Mouse (Mus musculus) left cerebral cortex, adult 2 months (tissue): ENCODE measurements around the gene Unc79. TPM values are rescaled to one million over a fixed set of nuclear protein-coding genes. Genes with fewer than 3 reads are reported as not detected.
A peak's percentile ranks its signal among the peaks of the same experiment; 100 is the strongest.

Source experiments
- DNase-seq, 2 experiments: peaks; one replicate each; pipeline ENCODE4 v3.0.0; 2021 to 2022; ENCODE audit warnings: low spot score in 2 of 2, mixed read lengths in 1 of 2; ENCODE audit errors: extremely low spot score in 1 of 2
- H3K27ac ChIP-seq: fragments of 200-600 bp; 2 replicates; pipeline ENCODE4 v1.8.1; 2022
- H3K4me3 ChIP-seq: fragments of 200-600 bp; 2 replicates; pipeline ENCODE4 v1.8.1; 2022
- CTCF ChIP-seq: fragments of 200-600 bp; IDR thresholded peaks from 2 replicates; pipeline ENCODE4 v1.8.1; 2022; ENCODE audit warnings: antibody characterized with exemption, mild to moderate bottlenecking, moderate library complexity
- intact Hi-C: fragments of 180-260 bp; cut with DNase I; formaldehyde crosslinking; loops from one replicate; pipeline ENCODE4 v1.15.1; 2025
- long read RNA-seq, 2 experiments: library from polyadenylated mRNA; stranded (forward); transcript quantifications; one replicate each; pipeline ENCODE4 v2.0.0; 2021; ENCODE audit warnings: borderline mapping rate in 2 of 2
- total RNA-seq, 2 experiments: library from RNA; stranded (reverse); gene quantifications; 2 replicates each; pipeline ENCODE4 v1.2.3; 2021

Gene Unc79
- total RNA-seq = 10 to 100 TPM; 60.8 to 66.7 TPM
- long read RNA-seq, experiment 1, partial matches to known transcripts = 8 of 15 reads
- long read RNA-seq, experiment 1, other reads (novel, unspliced or antisense) = 7 of 15 reads
- long read RNA-seq, experiment 2, partial matches to known transcripts = 3 of 10 reads
- long read RNA-seq, experiment 2, other reads (novel, unspliced or antisense) = 7 of 10 reads

DNA sequence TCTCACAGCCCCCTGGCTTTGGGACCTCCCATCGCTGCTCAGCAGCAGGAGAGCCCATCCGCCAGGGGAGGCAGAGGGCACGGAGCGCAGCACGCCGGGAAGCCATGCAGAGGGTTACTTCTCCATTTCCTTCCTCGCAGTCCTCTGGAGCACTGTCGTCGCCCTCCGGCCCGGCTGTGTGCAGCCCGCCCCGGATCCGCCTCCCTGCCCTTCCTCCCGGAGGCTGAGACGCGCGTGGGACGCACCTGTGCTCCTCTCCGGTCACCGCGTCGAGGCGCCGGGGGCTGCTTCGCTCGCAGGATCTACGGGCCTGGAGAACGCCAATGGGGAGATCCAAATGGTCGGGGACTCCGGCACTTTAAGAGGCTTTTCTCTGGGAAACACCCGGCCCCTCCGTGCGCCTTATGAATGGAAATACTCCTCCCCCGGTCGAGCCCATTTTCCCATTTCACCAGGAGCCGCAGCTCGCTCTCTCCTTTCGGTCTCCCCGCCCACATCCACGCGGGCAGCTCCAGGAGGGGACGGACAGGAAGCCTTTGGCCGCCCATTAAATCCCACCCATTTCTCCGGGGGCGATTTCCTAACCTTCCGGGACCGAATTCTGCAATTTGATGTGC lies at the start of gene Unc79:
Gene Unc79, plus strand, starts transcription at position 82 of the 617 bp plus-strand sequence.
- intact Hi-C loops = loop anchor here (1.0 to 5.0 kb wide), 2 partner anchors 71 to 113 kb away; partner anchors contain the start of gene Btbd7
- DNase-seq = peak; percentile 84 to 85
- Histone ChIP-seq H3K27ac (peak within 1 kb of the TSS; percentile 95), H3K4me3 (peak within 1 kb of the TSS; percentile 68)
- TF ChIP-seq CTCF = peak; percentile 43

DNA sequence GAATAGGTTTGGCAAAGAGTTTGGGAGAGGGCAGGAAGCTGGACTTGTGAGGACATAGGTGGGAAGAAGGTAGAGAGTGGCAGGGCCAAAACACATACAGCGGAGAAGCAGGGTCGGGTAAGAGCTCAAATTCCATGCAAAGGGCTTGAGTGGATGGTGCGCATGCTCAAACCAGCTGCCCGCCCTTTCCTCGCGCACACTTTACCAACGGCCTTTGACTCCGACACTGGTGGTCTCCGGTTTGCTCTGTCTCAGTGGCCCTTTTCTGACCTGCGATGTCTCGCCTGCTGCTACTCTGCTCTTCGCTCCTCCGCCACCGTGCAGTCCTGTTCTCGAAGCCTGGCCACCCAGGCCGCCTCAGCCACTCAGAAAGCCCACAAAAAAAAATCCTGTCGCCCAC lies 49.6 kb upstream of the Unc79 start, which contains the start of gene Cox8c:
Gene Cox8c, plus strand, starts transcription at position 226 of the 400 bp plus-strand sequence.
- TF ChIP-seq CTCF = no peak
- no peak for DNase-seq
- Histone ChIP-seq H3K4me3 (no peak within 1 kb of the TSS), H3K27ac (no peak within 1 kb of the TSS)
- intact Hi-C loops = no loop called here

DNA sequence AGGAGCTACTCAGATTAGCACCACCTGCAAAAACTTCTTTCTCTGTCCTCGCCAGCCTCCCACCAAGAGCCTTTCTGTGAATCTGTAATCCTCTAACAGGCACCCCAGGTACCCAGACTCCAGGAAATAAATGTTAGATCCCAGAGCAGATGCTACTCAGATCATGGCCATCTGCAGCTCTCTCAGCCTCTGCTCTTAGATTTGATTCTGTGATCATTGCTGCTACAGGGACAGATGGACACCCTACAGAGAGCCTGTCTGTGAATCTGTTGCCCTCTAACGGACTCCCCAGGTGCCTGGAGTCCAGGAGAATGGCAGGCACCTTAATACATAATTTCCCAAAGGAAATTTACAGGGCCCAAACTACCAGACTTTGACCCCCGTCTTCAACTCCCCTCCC lies 40.5 kb upstream of the Unc79 start:
- TF ChIP-seq CTCF = no peak
- no peak for DNase-seq
- H3K4me3 ChIP-seq = no peak overlapping the region
- no peak overlapping the region for H3K27ac ChIP-seq
- intact Hi-C loops = no loop called here

DNA sequence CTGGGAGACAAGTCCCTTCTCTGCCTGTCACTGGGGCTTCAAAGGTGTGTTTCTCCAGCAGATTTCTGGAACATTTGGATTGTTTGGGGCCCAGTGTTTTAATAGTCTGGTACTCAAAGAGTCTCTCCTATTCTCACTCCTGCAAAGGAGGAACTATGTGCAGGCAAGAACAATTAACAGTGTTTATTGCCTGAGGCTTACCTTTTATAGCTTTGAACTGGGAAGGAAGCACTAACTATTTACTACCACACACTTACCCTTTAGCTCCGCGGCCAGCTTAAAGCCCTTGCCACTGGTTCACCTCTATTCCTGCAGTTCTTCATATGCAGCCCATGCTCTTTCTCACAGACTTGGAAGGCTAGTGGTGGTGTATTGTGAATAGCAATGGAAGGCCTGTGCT lies 32.6 kb upstream of the Unc79 start:
- no peak overlapping the region for H3K27ac ChIP-seq
- no peak for DNase-seq
- intact Hi-C loops = no loop called here
- no peak overlapping the region for H3K4me3 ChIP-seq
- TF ChIP-seq CTCF = no peak

DNA sequence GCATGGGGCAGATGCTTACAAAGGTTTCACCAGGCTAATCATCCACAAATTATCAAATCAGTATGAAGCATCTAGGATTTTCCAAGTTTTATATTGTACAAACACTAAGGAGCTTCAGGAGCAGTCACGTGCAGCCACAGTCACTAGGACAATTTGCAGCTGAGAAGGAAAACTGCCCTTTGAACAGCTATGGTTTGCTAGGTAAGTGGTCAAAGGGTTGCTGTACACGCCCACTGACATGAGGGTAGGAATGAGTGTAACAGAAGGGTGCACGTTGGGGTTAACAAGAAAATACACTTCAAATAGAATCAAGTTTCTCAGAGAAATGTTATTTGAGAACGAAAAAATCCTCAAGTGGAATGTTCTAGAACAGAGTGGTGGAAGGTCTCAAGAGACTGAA lies 18.9 kb upstream of the Unc79 start:
- DNase-seq = no peak
- intact Hi-C loops = no loop called here
- Histone ChIP-seq H3K27ac (no peak overlapping the region), H3K4me3 (no peak overlapping the region)
- no peak for TF ChIP-seq CTCF

DNA sequence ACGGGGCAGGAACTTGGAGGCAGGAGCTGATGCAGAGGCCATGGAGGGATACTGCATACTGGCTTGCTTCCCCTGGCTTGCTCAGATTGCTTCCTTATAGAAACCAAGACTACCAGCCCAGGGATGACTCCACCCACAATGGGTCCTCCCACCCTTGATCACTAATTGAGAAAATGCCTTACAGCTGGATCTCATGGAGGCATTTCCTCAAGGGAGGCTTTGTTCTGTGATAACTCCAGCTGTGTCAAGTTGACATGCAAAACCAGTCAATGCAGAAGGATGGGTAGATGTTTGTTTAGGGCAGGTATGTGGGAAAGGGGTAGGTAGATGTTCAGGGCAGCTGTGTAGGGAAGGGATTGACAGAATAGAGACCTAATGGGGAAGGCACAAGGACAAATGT lies 18.3 kb upstream of the Unc79 start:
- Histone ChIP-seq H3K4me3 (no peak overlapping the region), H3K27ac (no peak overlapping the region)
- intact Hi-C loops = no loop called here
- TF ChIP-seq CTCF = no peak
- DNase-seq = no peak

DNA sequence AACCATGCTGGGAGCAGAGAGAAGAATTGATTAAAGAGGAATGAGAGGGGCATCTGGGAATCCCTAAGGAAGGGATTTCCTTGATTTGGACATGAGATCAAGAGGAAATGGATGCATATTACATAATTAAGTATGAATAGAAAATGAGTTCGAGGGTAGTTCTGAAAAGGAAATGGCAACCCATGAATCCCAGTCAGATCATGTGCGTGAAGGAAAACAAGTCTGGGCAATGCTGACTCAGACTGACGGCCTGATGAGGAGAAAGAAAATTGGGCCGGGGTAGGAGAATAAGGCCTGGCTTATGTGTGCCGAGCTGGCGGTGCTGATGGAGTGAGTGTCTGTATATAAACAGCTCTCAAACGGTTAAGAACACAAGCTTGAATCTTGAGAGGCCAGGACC lies 17.9 kb upstream of the Unc79 start:
- no peak for DNase-seq
- Histone ChIP-seq H3K4me3 (no peak overlapping the region), H3K27ac (no peak overlapping the region)
- TF ChIP-seq CTCF = no peak
- intact Hi-C loops = no loop called here

DNA sequence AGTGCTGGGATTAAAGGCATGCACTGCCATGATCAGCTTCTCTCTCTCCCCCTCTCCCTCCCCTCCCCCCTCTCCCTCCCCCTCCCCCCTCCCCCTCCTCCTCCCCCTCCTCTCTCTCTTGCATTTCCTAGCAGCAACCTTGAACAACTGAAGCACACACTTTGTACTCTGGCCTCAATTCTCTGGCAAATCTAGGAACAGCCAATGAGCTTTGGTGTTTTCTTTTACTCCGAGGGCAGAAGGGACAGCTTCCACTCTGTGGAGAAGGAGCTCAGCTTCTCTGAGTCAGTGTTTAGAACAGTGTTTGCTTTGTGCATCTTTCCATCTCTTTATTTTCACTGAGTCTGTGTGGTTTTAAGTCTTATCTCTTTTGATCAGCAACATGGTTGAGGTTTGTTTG lies 12.8 kb upstream of the Unc79 start:
- no peak for TF ChIP-seq CTCF
- Histone ChIP-seq H3K27ac (no peak overlapping the region), H3K4me3 (no peak overlapping the region)
- no peak for DNase-seq
- intact Hi-C loops = no loop called here

DNA sequence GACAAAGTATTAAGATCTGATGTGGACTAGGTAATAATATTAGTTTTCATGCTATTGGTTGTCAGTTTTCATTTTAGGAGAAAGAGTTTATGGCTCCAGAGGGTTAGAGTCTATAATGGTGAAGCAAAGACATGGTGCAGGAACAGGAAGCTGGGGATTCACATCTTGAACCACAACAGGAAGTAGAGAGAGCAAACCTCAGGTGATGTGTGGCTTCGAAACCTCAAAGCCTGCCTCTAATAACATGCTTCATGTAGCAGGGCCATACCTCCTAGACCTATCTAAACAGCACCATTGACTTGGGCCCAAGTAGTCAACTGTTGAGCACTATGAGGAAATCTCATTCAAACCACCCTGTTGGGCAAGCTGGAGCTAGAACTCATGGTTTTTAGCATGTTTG lies 3.1 kb upstream of the Unc79 start:
- no peak for DNase-seq
- Histone ChIP-seq H3K27ac (no peak overlapping the region), H3K4me3 (no peak overlapping the region)
- intact Hi-C loops = loop anchor here (5.0 kb wide), 1 partner anchor 117 kb away; no protein-coding TSS in a partner anchor
- TF ChIP-seq CTCF = no peak

DNA sequence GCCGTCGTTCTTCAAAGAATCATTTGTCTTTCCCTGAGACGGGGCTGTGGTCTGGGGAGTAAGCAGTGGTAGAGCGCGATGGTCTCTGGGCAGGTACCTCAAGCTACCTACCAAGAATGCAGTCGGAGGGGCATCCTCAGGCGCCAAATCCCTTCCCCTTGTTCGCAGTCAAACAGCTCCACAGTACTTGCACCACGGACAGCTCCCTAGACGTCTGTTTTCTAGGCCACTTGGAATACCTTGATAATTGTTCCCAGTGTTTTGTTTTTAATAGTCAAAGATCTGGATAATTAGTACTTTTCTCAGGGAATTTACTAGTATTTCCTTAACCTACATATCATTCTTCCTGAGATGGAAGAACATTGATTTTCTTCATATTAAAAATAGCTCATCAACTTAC lies 833 bp upstream of the Unc79 start:
- Histone ChIP-seq H3K4me3 (no peak overlapping the region; the same call in 1 of the 2 replicates), H3K27ac (no peak overlapping the region)
- no peak for DNase-seq
- TF ChIP-seq CTCF = no peak
- intact Hi-C loops = loop anchor here (5.0 kb wide), 1 partner anchor 114 kb away; no protein-coding TSS in a partner anchor

DNA sequence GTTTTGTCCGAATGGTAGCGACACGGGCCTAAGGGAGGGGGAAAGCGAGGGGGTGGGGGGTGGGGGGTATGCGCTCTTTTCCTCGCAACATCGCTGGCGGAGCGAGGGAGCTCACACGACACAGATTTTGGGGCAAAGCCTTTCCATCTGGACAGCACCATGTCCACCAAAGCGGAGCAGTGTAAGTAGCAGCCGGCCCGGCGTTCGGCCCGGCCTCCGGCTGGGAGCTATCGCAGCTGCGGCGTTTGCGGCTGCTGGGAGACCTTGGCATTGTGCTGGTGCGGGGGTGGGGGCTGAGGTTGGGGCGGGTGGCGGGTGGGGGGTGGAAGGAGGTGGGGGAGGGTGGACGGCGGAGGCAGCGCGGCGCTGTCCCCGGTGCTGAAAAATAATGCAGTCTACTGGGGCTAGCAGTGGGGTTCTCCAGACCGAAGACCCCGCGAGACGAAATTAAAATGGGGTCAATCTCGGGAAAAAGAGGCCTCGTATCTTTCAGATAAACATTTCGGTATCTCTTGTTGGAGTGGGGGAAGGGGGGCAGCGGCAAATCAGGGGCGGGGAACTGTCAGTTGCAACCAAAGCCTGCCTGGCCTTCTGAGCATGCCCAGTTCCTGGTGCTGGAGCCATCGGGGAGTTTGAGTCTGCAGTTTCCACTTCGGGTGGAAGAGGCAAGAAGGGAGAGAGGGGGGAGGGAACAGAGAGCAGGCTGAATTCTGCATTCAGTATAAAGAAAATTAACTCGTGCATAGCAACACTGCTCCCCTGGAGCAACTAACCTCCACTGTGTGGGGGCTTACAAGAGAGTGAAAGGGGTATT lies 943 bp downstream of the Unc79 start:
- H3K27ac ChIP-seq = peak overlapping the region; percentile 95
- TF ChIP-seq CTCF = no peak
- DNase-seq = peak; percentile 70 to 77
- H3K4me3 ChIP-seq = peak overlapping the region; percentile 68
- intact Hi-C loops = loop anchor here (1.0 to 5.0 kb wide), 2 partner anchors 71 to 113 kb away; partner anchors contain the start of gene Btbd7

DNA sequence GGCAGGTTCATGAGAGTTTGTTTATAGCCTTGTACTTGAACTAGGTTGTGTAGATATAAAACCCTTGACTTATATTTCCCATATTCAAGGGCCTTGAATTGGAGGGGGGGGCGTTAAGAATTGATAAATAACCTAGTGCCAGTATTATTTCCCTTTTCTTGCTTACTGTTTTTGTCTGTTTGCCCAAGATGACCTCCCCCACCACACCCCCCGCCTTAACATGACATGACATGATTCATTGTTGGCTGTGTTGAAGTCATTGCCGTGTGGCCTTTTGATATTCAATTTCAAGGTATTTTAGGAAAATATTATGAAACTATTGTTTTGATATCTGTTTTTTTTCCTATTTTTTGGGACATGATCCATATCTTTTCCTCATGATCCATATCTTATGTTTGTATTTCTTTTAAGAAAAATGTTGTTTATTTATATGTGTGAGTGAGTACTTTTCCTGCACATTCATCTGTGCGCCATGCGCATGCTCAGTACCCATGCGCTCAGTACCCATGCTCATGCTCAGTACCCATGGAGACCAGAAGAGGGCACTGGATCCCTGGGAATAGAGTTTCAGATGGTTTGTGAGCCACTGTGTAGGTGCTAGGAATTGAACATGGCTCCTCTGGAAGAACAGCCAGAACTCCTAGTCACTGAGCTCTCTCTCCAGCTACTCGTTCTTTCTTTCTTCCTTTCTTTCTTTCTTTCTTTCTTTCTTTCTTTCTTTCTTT lies 11.6 kb downstream of the Unc79 start:
- H3K4me3 ChIP-seq = no peak overlapping the region
- DNase-seq = no peak
- TF ChIP-seq CTCF = peak; percentile 13
- intact Hi-C loops = no loop called here
- H3K27ac ChIP-seq = no peak overlapping the region
